Mouse (Mus musculus) embryonic facial prominence, embryonic 10.5 days (tissue): ENCODE results near the gene Rpl10. TPM values are rescaled to one million over a fixed set of nuclear protein-coding genes. Genes with fewer than 3 reads are reported as not detected.

Source experiments
- DNase-seq: peaks from one replicate; pipeline ENCODE4 v3.0.0-alpha.2; 2017; ENCODE audit warnings: low spot score
- H3K27ac ChIP-seq: fragments of 300-500 bp; sonication (generic); replicated peaks from 2 replicates; pipeline ENCODE4 v1.5.1; 2016; ENCODE audit warnings: mild to moderate bottlenecking
- H3K27me3 ChIP-seq: fragments of 300-500 bp; sonication (generic); replicated peaks from 2 replicates; pipeline ENCODE4 v1.6.1; 2016; ENCODE audit warnings: low read depth, mild to moderate bottlenecking; ENCODE audit not compliant: poor library complexity, severe bottlenecking
- H3K36me3 ChIP-seq: fragments of 300-500 bp; sonication (generic); replicated peaks from 2 replicates; pipeline ENCODE4 v1.6.1; 2016; ENCODE audit warnings: mild to moderate bottlenecking, moderate library complexity
- H3K4me1 ChIP-seq: fragments of 300-500 bp; sonication (generic); 2 replicates; pipeline ENCODE4 v1.6.1; 2016
- H3K4me3 ChIP-seq: fragments of 300-500 bp; sonication (generic); 2 replicates; pipeline ENCODE4 v1.5.1; 2016; ENCODE audit warnings: mild to moderate bottlenecking, moderate library complexity
- H3K9me3 ChIP-seq: fragments of 300-500 bp; sonication (generic); 2 replicates; pipeline ENCODE4 v1.6.1; 2016; ENCODE audit warnings: mild to moderate bottlenecking
- WGBS: fragments of 180-500 bp; shearing (Covaris S2); methylation state at CpG from one replicate; pipeline ENCODE4 v1.1.7; 2016; 5-methylcytosine and 5-hydroxymethylcytosine counted together
- polyA plus RNA-seq: library from polyadenylated mRNA; unstranded; fragments of >200 nt; fragmentation: Nextera tagmentation; extraction: Ambion mirVana; gene quantifications from 2 replicates; pipeline ENCODE4 v1.2.1, GENCODE M21; 2016

Gene Rpl10
- polyA plus RNA-seq: 846 and 850 TPM in 2 replicates

- Histone ChIP-seq H3K4me3 (peak within 1 kb of the TSS; percentile 68), H3K4me1 (no peaks in the 10 kb centered on the region; the same call in 1 of the 2 replicates), H3K27me3 (no peaks in the 10 kb centered on the region), H3K9me3 (no peaks in the 10 kb centered on the region), H3K36me3 (peaks cover 18% of the 10 kb centered on the region), H3K27ac (peak within 1 kb of the TSS; percentile 92)
- WGBS: 18% methylated on average over 42 of the region's 42 CpGs
- peak; percentile 92 for DNase-seq
Observed at GRCm38 (mm10) chrX:74270062-74270901, at the start of gene Rpl10. TSS of gene Rpl10 (plus strand) at chrX:74270812.

- 65% methylated on average over 1 of the region's 1 CpGs for WGBS
- DNase-seq: no peak
- Histone ChIP-seq H3K9me3 (no peaks in the 10 kb centered on the region), H3K27ac (no peak overlapping the region), H3K4me1 (no peaks in the 10 kb centered on the region), H3K27me3 (no peaks in the 10 kb centered on the region), H3K36me3 (peaks cover 100% of the 10 kb centered on the region), H3K4me3 (no peak overlapping the region)
Observed at GRCm38 (mm10) chrX:74230038-74230437, 40.6 kb upstream of the Rpl10 start.

GRCm38 (mm10) chrX:74233196-74233595 is 37.4 kb upstream of the Rpl10 start:
- no peak overlapping the region for H3K4me3 ChIP-seq
- no peaks in the 10 kb centered on the region for H3K27me3 ChIP-seq
- WGBS: 96% methylated on average over 5 of the region's 5 CpGs
- peaks cover 99% of the 10 kb centered on the region for H3K36me3 ChIP-seq
- H3K4me1 ChIP-seq: no peaks in the 10 kb centered on the region
- H3K9me3 ChIP-seq: no peaks in the 10 kb centered on the region
- H3K27ac ChIP-seq: no peak overlapping the region
- no peak for DNase-seq

- Histone ChIP-seq H3K9me3 (no peaks in the 10 kb centered on the region), H3K27ac (no peak overlapping the region), H3K4me3 (no peak overlapping the region), H3K36me3 (peaks cover 87% of the 10 kb centered on the region), H3K4me1 (peaks cover 8% of the 10 kb centered on the region; the same call in 1 of the 2 replicates), H3K27me3 (no peaks in the 10 kb centered on the region)
- 94% methylated on average over 4 of the region's 4 CpGs for WGBS
- DNase-seq: no peak
Observed at GRCm38 (mm10) chrX:74240332-74240731, 30.3 kb upstream of the Rpl10 start.

- Histone ChIP-seq H3K4me1 (peaks cover 8% of the 10 kb centered on the region; the same call in 1 of the 2 replicates), H3K4me3 (peak overlapping the region; percentile 70), H3K36me3 (peaks cover 57% of the 10 kb centered on the region), H3K27ac (0 out of 2 replicates have a peak overlapping the region, but pooled peaks have one; percentile 93), H3K9me3 (no peaks in the 10 kb centered on the region), H3K27me3 (no peaks in the 10 kb centered on the region)
- no peak for DNase-seq
- WGBS: 97% methylated on average over 2 of the region's 2 CpGs
Observed at GRCm38 (mm10) chrX:74243396-74243795, 27.2 kb upstream of the Rpl10 start.

- H3K27ac ChIP-seq: peak overlapping the region; percentile 93
- H3K36me3 ChIP-seq: peaks cover 53% of the 10 kb centered on the region
- no peaks in the 10 kb centered on the region for H3K27me3 ChIP-seq
- peaks cover 8% of the 10 kb centered on the region for H3K4me1 ChIP-seq
- WGBS: 68% methylated on average over 3 of the region's 3 CpGs
- no peaks in the 10 kb centered on the region for H3K9me3 ChIP-seq
- no peak for DNase-seq
- peak overlapping the region; percentile 70 for H3K4me3 ChIP-seq
Observed at GRCm38 (mm10) chrX:74243807-74244206, 26.8 kb upstream of the Rpl10 start.

GRCm38 (mm10) chrX:74244614-74245083 is 26.0 kb upstream of the Rpl10 start:
- peak overlapping the region; percentile 70 for H3K4me3 ChIP-seq
- peak overlapping the region; percentile 93 for H3K27ac ChIP-seq
- no peaks in the 10 kb centered on the region for H3K27me3 ChIP-seq
- H3K36me3 ChIP-seq: peaks cover 44% of the 10 kb centered on the region
- H3K4me1 ChIP-seq: peaks cover 12% of the 10 kb centered on the region
- 18% methylated on average over 3 of the region's 3 CpGs for WGBS
- peaks cover 2% of the 10 kb centered on the region; the same call in 1 of the 2 replicates for H3K9me3 ChIP-seq
- peak; percentile 81 for DNase-seq

GRCm38 (mm10) chrX:74245107-74245506 is 25.5 kb upstream of the Rpl10 start:
- Histone ChIP-seq H3K27me3 (no peaks in the 10 kb centered on the region), H3K9me3 (peaks cover 2% of the 10 kb centered on the region; the same call in 1 of the 2 replicates), H3K27ac (peak overlapping the region; percentile 93), H3K4me3 (peak overlapping the region; percentile 70), H3K4me1 (peaks cover 17% of the 10 kb centered on the region), H3K36me3 (peaks cover 40% of the 10 kb centered on the region)
- WGBS: 24% methylated on average over 1 of the region's 1 CpGs
- no peak for DNase-seq

GRCm38 (mm10) chrX:74245687-74246086 is 24.9 kb upstream of the Rpl10 start:
- Histone ChIP-seq H3K4me3 (peak overlapping the region; percentile 70), H3K36me3 (peaks cover 34% of the 10 kb centered on the region), H3K9me3 (peaks cover 2% of the 10 kb centered on the region; the same call in 1 of the 2 replicates), H3K4me1 (peaks cover 18% of the 10 kb centered on the region), H3K27ac (peak overlapping the region; percentile 93), H3K27me3 (no peaks in the 10 kb centered on the region)
- WGBS: 17% methylated on average over 21 of the region's 21 CpGs
- peak; percentile 79 for DNase-seq

GRCm38 (mm10) chrX:74246213-74246681 is 24.4 kb upstream of the Rpl10 start:
- peaks cover 29% of the 10 kb centered on the region for H3K36me3 ChIP-seq
- H3K27me3 ChIP-seq: no peaks in the 10 kb centered on the region
- H3K4me1 ChIP-seq: peaks cover 18% of the 10 kb centered on the region
- peak overlapping the region; percentile 93 for H3K27ac ChIP-seq
- DNase-seq: peak; percentile 89
- H3K4me3 ChIP-seq: peak overlapping the region; percentile 70
- peaks cover 2% of the 10 kb centered on the region; the same call in 1 of the 2 replicates for H3K9me3 ChIP-seq
- WGBS: 20% methylated on average over 38 of the region's 38 CpGs

GRCm38 (mm10) chrX:74246693-74247092 is 23.9 kb upstream of the Rpl10 start:
- WGBS: 19% methylated on average over 15 of the region's 15 CpGs
- Histone ChIP-seq H3K9me3 (peaks cover 2% of the 10 kb centered on the region; the same call in 1 of the 2 replicates), H3K4me3 (peak overlapping the region; percentile 70), H3K27me3 (no peaks in the 10 kb centered on the region), H3K27ac (peak overlapping the region; percentile 83), H3K4me1 (peaks cover 18% of the 10 kb centered on the region), H3K36me3 (peaks cover 24% of the 10 kb centered on the region)
- no peak for DNase-seq

- Histone ChIP-seq H3K27ac (peak overlapping the region; percentile 87; the same call in 1 of the 2 replicates), H3K27me3 (no peaks in the 10 kb centered on the region), H3K4me3 (peak overlapping the region; percentile 61), H3K9me3 (peaks cover 2% of the 10 kb centered on the region; the same call in 1 of the 2 replicates), H3K36me3 (peaks cover 4% of the 10 kb centered on the region), H3K4me1 (peaks cover 15% of the 10 kb centered on the region)
- peak; percentile 77 for DNase-seq
- WGBS: 11% methylated on average over 3 of the region's 3 CpGs
Observed at GRCm38 (mm10) chrX:74248651-74249050, 22.0 kb upstream of the Rpl10 start.
